Mouse (Mus musculus): Measurements from ENCODE around the gene Plxnc1. TPM values are rescaled to one million over a fixed set of nuclear protein-coding genes. Genes with fewer than 3 reads are reported as not detected.

Gene Plxnc1
- total and polyA plus RNA-seq, 2 experiments: 2.7 to 13.9 TPM

GRCm38 (mm10) chr10:94985103-94985502 is 40.5 kb upstream of the Plxnc1 start:
- Histone ChIP-seq H3K79me2 (ENCODE audit: control insufficient read depth, insufficient read depth, low read length) (no peaks in the 10 kb centered on the region), H3K4me3 (ENCODE audit: insufficient read depth, low read depth, low read length) (no peak overlapping the region), H3K36me3 (ENCODE audit: control insufficient read depth, insufficient read depth, low read length) (no peaks in the 10 kb centered on the region), H3K4me1 (ENCODE audit: control insufficient read depth, insufficient read depth, low read length) (no peaks in the 10 kb centered on the region; the same call in 1 of the 2 replicates), H3K27me3 (ENCODE audit: control insufficient read depth, insufficient read depth, low read length) (no peaks in the 10 kb centered on the region), H3K27ac (replicated peaks; ENCODE audit: insufficient read depth, low read depth, low read length) (no peak overlapping the region), H3K9ac (ENCODE audit: low read depth, low read length) (no peak overlapping the region)
- WGBS: 69% methylated on average over 1 of the region's 1 CpGs
- TF ChIP-seq CTCF (IDR thresholded peaks at IDR 0.05; ENCODE audit: low read depth, low read length) (no peak), POLR2A (IDR thresholded peaks at IDR 0.05; ENCODE audit: extremely low read depth, insufficient read depth, low read length) (no peak)
- DNase-seq (ENCODE audit: extremely low read depth, low read depth, low spot score): no peak

DNA sequence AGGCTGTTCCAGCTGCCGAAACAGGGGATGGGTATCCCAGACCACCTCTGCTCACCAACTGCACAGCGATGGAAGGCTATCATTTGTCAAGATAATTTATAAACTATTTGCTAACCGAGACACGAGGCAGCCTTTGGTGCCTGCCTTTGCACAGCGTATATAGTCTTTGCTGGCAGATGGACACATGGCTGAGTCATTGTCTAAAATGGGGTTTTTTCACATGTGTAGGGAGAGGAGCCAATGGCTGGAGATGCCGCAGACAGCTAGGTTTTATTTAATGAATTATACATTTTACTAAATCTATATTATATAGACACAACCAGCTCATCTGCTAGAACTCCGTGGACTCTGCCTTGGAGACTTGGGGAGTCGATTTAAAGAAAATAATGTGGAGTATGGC is 37.9 kb upstream of the Plxnc1 start:
- Histone ChIP-seq H3K27me3 (ENCODE audit: control insufficient read depth, insufficient read depth, low read length) (no peaks in the 10 kb centered on the region), H3K36me3 (ENCODE audit: control insufficient read depth, insufficient read depth, low read length) (no peaks in the 10 kb centered on the region), H3K4me3 (ENCODE audit: insufficient read depth, low read depth, low read length) (no peak overlapping the region), H3K4me1 (ENCODE audit: control insufficient read depth, insufficient read depth, low read length) (no peaks in the 10 kb centered on the region), H3K27ac (replicated peaks; ENCODE audit: insufficient read depth, low read depth, low read length) (no peak overlapping the region), H3K9ac (ENCODE audit: low read depth, low read length) (no peak overlapping the region), H3K79me2 (ENCODE audit: control insufficient read depth, insufficient read depth, low read length) (no peaks in the 10 kb centered on the region)
- TF ChIP-seq POLR2A (IDR thresholded peaks at IDR 0.05; ENCODE audit: extremely low read depth, insufficient read depth, low read length) (no peak), CTCF (IDR thresholded peaks at IDR 0.05; ENCODE audit: low read depth, low read length) (no peak)
- WGBS: 92% methylated on average over 8 of the region's 8 CpGs
- no peak for DNase-seq (ENCODE audit: extremely low read depth, low read depth, low spot score)

DNA sequence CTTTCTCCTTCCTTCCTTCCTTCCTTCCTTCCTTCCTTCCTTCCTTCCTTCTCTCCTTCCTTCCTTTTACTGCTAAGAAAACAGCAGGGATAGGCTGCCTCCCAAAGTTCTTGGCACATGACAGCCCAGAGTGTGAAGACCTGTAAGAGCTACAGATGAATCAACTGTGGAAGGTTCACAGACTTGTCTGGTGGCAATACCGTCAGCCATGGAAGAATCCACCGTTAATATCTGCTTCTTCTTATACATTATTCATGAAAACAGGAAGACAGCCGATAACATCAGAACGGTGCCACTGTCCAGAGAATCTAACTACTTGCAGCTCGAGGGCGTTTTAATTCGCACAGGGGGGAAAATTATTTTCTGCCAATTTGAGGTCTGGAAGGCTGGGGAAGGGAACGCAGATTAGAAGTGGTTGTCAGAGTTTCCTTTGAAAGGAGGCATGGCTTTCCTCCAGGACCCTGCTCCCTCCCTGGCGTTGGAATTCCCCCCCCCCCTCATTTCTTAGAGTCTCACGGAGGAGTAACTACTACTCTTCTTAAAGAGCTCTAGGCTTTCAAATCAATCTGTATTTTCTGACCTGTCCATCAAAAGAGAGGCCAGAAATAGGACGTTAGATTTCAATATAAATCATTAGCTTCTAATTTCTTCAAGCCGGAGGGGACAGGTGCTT is 37.0 kb upstream of the Plxnc1 start:
- TF ChIP-seq POLR2A (IDR thresholded peaks at IDR 0.05; ENCODE audit: extremely low read depth, insufficient read depth, low read length) (no peak), CTCF (IDR thresholded peaks at IDR 0.05; ENCODE audit: low read depth, low read length) (no peak)

DNA sequence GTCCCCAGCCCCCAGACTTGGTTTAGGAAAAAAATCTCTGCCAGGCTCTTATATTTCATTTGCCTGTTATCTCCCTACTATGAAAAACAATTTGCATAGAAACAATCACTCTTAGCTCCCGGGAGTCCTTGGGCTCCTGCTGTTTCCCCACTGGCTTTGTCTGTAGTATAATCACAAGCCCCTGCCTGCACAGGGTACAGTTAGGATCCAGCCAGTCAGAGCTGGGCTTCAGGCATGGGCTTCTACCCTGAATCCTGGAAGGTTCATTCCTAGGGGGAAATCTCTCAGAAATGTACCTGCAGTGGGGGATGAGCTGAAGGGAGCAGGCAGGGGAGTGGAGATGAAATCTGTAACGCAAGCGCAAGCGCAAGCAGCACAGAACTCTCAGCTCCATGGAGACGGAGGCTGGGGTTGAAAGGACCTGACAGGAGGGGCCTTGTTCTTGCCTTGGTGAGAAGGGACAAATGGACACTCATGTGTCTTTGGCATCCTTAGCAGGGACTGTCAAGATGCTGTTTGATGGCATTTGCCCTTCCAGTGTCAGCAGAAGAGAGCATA is 33.7 kb upstream of the Plxnc1 start:
- no peak for DNase-seq (ENCODE audit: extremely low read depth, low read depth, low spot score)
- WGBS: 70% methylated on average over 5 of the region's 5 CpGs
- no peaks in the 10 kb centered on the region for H3K36me3 ChIP-seq (ENCODE audit: control insufficient read depth, insufficient read depth, low read length)
- H3K9ac ChIP-seq (ENCODE audit: low read depth, low read length): no peak overlapping the region
- H3K4me3 ChIP-seq (ENCODE audit: insufficient read depth, low read depth, low read length): no peak overlapping the region
- H3K4me1 ChIP-seq (ENCODE audit: control insufficient read depth, insufficient read depth, low read length): no peaks in the 10 kb centered on the region
- no peak overlapping the region for H3K27ac ChIP-seq (replicated peaks; ENCODE audit: insufficient read depth, low read depth, low read length)
- no peaks in the 10 kb centered on the region for H3K27me3 ChIP-seq (ENCODE audit: control insufficient read depth, insufficient read depth, low read length)
- no peaks in the 10 kb centered on the region for H3K79me2 ChIP-seq (ENCODE audit: control insufficient read depth, insufficient read depth, low read length)
- TF ChIP-seq CTCF (IDR thresholded peaks at IDR 0.05; ENCODE audit: low read depth, low read length) (no peak), POLR2A (IDR thresholded peaks at IDR 0.05; ENCODE audit: extremely low read depth, insufficient read depth, low read length) (no peak)

More for the DNA sequence above, 37.0 kb upstream of the Plxnc1 start:
- Histone ChIP-seq H3K4me1 (ENCODE audit: control insufficient read depth, insufficient read depth, low read length) (no peaks in the 10 kb centered on the region), H3K27ac (replicated peaks; ENCODE audit: insufficient read depth, low read depth, low read length) (no peak overlapping the region), H3K9ac (ENCODE audit: low read depth, low read length) (no peak overlapping the region), H3K27me3 (ENCODE audit: control insufficient read depth, insufficient read depth, low read length) (no peaks in the 10 kb centered on the region), H3K4me3 (ENCODE audit: insufficient read depth, low read depth, low read length) (no peak overlapping the region), H3K79me2 (ENCODE audit: control insufficient read depth, insufficient read depth, low read length) (no peaks in the 10 kb centered on the region), H3K36me3 (ENCODE audit: control insufficient read depth, insufficient read depth, low read length) (no peaks in the 10 kb centered on the region)
- no peak for DNase-seq (ENCODE audit: extremely low read depth, low read depth, low spot score)
- 76% methylated on average over 12 of the region's 12 CpGs for WGBS

DNA sequence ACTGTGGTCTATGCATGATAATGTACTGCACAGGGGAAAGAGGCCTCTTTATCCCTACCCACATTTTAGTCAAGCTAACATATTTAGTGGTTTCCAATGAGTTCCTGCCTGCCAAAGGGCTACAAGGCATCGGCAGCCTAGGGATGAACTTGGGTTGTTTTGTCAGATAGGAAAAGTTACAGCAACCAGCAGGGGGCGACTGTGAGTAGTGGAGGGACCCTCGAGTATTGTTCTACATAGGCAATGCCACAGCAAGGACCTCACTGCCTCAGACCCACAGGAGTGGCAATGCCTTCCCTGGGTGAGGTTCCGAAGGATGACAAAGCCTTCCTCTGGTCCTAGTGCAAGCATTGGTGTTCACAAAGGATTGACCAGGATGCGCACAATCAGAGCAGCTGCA is 31.7 kb upstream of the Plxnc1 start:
- no peaks in the 10 kb centered on the region for H3K27me3 ChIP-seq (ENCODE audit: control insufficient read depth, insufficient read depth, low read length)
- no peak for DNase-seq (ENCODE audit: extremely low read depth, low read depth, low spot score)
- no peaks in the 10 kb centered on the region for H3K79me2 ChIP-seq (ENCODE audit: control insufficient read depth, insufficient read depth, low read length)
- 55% methylated on average over 5 of the region's 5 CpGs for WGBS
- H3K36me3 ChIP-seq (ENCODE audit: control insufficient read depth, insufficient read depth, low read length): no peaks in the 10 kb centered on the region
- no peak overlapping the region for H3K27ac ChIP-seq (replicated peaks; ENCODE audit: insufficient read depth, low read depth, low read length)
- H3K9ac ChIP-seq (ENCODE audit: low read depth, low read length): no peak overlapping the region
- H3K4me1 ChIP-seq (ENCODE audit: control insufficient read depth, insufficient read depth, low read length): no peaks in the 10 kb centered on the region
- TF ChIP-seq CTCF (IDR thresholded peaks at IDR 0.05; ENCODE audit: low read depth, low read length): peak; percentile 19; the same call in 1 of the 2 replicates
- TF ChIP-seq POLR2A (IDR thresholded peaks at IDR 0.05; ENCODE audit: extremely low read depth, insufficient read depth, low read length): no peak
- H3K4me3 ChIP-seq (ENCODE audit: insufficient read depth, low read depth, low read length): no peak overlapping the region

DNA sequence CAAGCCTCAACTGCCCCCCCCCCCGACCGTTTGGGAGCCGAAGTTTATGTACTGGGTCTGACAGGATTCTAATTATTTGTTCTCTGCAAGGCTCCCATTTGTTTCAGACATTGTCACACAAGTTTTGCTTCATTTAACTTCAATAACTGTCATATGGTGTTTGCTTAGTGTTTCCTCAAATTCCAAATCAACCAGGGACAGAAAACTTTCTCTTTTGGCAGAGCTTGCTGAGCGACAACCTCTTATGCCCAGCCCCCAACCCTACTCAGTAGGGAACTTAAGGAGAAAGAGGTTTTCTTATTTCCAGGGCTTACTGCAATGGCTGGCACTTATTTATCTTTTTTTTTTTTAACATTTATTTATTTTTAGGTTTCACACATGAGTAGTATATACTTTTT is 30.5 kb upstream of the Plxnc1 start:
- TF ChIP-seq CTCF (IDR thresholded peaks at IDR 0.05; ENCODE audit: low read depth, low read length) (no peak), POLR2A (IDR thresholded peaks at IDR 0.05; ENCODE audit: extremely low read depth, insufficient read depth, low read length) (no peak)
- Histone ChIP-seq H3K36me3 (ENCODE audit: control insufficient read depth, insufficient read depth, low read length) (no peaks in the 10 kb centered on the region), H3K79me2 (ENCODE audit: control insufficient read depth, insufficient read depth, low read length) (no peaks in the 10 kb centered on the region), H3K4me1 (ENCODE audit: control insufficient read depth, insufficient read depth, low read length) (no peaks in the 10 kb centered on the region), H3K27ac (replicated peaks; ENCODE audit: insufficient read depth, low read depth, low read length) (no peak overlapping the region), H3K4me3 (ENCODE audit: insufficient read depth, low read depth, low read length) (no peak overlapping the region), H3K27me3 (ENCODE audit: control insufficient read depth, insufficient read depth, low read length) (0 out of 2 replicates have a peak, but pooled peaks cover 2% of the 10 kb centered on the region), H3K9ac (ENCODE audit: low read depth, low read length) (no peak overlapping the region)
- 58% methylated on average over 4 of the region's 4 CpGs for WGBS
- DNase-seq (ENCODE audit: extremely low read depth, low read depth, low spot score): no peak

Measured in liver, adult 2 months (tissue).